Mouse (Mus musculus) midbrain, embryonic 16.5 days (tissue): ENCODE measurements around the gene Rap1gap2. TPM values are rescaled to one million over a fixed set of nuclear protein-coding genes. Genes with fewer than 3 reads are reported as not detected.

Experiments used
- ATAC-seq: fragments of 200-750 bp; cut with Nextera tagmentation; 2 replicates; pipeline ENCODE4 v1.8.0; 2017; ENCODE audit warnings: moderate TSS enrichment
- H3K27ac ChIP-seq: fragments of 300-500 bp; sonication (generic); 2 replicates; pipeline ENCODE4 v1.5.1; 2014; ENCODE audit warnings: mild to moderate bottlenecking, low read length, mixed read lengths
- H3K27me3 ChIP-seq: fragments of 300-500 bp; sonication (generic); 2 replicates; pipeline ENCODE4 v1.6.1; 2014; ENCODE audit warnings: low read depth, low read length, mixed read lengths; ENCODE audit not compliant: control insufficient read depth, insufficient read depth
- H3K36me3 ChIP-seq: fragments of 300-500 bp; sonication (generic); 2 replicates; pipeline ENCODE4 v1.6.1; 2014; ENCODE audit warnings: mild to moderate bottlenecking, low read length, moderate library complexity, mixed read lengths; ENCODE audit not compliant: control insufficient read depth, insufficient read depth
- H3K4me1 ChIP-seq: fragments of 300-500 bp; sonication (generic); 2 replicates; pipeline ENCODE4 v1.6.1; 2014; ENCODE audit warnings: mild to moderate bottlenecking, low read length, mixed read lengths; ENCODE audit not compliant: control insufficient read depth, insufficient read depth
- H3K4me2 ChIP-seq: fragments of 300-500 bp; sonication (generic); 2 replicates; pipeline ENCODE4 v1.6.1; 2014; ENCODE audit warnings: mild to moderate bottlenecking, low read length, mixed read lengths
- H3K4me3 ChIP-seq: fragments of 300-500 bp; sonication (generic); 2 replicates; pipeline ENCODE4 v1.5.1; 2014; ENCODE audit warnings: low read depth, mild to moderate bottlenecking, low read length, moderate library complexity, mixed read lengths
- H3K9ac ChIP-seq: fragments of 300-500 bp; sonication (generic); 2 replicates; pipeline ENCODE4 v1.6.1; 2014; ENCODE audit warnings: low read depth, low read length, mixed read lengths
- H3K9me3 ChIP-seq: fragments of 300-500 bp; sonication (generic); replicated peaks from 2 replicates; pipeline ENCODE4 v1.6.1; 2014; ENCODE audit warnings: mild to moderate bottlenecking, low read length, mixed read lengths; ENCODE audit not compliant: control insufficient read depth, poor library complexity, severe bottlenecking
- WGBS: fragments of 180-500 bp; shearing (Covaris S2); extraction: QIAGEN DNeasy Blood & Tissue Kit; methylation state at CpG from one replicate; pipeline ENCODE4 v1.1.7; 2014; 5-methylcytosine and 5-hydroxymethylcytosine counted together
- polyA plus RNA-seq: library from polyadenylated mRNA; unstranded; fragments of >200 nt; fragmentation: Nextera tagmentation; extraction: Ambion mirVana; gene quantifications from 2 replicates; pipeline ENCODE4 v1.2.1, GENCODE M21; 2015

The Rap1gap2 gene
- polyA plus RNA-seq, 1 experiment from 2014 or later = 17.1 TPM

DNA sequence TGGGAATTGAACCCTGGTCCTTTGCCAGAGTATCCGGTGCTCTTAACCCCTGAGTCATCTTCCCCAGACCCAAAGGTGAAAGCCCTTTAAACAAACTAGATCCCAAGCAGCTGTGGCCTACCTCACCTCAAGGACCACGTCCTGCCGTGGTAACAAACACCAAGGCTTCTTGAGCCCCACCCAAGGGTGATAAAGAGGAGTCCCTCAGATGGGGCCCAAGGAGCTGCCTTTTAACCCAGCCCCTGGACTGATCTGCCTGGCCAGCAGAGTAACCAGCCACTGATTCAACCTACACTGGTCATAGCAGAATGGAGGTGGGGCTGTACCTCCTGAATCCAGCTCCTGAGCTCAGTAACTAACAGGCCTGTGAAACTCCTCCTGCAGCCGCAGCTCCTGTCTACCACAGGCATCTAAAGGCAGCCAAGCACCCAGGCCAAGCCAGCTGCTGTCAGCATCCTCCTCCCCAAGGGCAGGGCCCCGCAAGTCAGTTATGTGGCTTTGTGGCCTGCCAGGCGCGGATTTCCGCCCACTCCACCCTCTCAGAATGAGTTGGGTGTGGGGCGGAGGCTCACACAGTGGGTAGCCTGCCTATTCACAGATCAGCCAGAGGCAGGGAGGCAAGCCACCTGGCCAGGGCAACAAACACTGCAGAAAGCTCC is 54.9 kb downstream of the Rap1gap2 start:
- no peak for ATAC-seq
- Histone ChIP-seq H3K4me1 (peaks cover 21% of the 10 kb centered on the region), H3K36me3 (no peaks in the 10 kb centered on the region), H3K4me2 (no peak overlapping the region), H3K9me3 (no peaks in the 10 kb centered on the region), H3K4me3 (no peak overlapping the region), H3K9ac (peak overlapping the region; percentile 24; the same call in 1 of the 2 replicates), H3K27me3 (no peaks in the 10 kb centered on the region), H3K27ac (peak overlapping the region; percentile 86)
- 36% methylated on average over 9 of the region's 9 CpGs for WGBS

DNA sequence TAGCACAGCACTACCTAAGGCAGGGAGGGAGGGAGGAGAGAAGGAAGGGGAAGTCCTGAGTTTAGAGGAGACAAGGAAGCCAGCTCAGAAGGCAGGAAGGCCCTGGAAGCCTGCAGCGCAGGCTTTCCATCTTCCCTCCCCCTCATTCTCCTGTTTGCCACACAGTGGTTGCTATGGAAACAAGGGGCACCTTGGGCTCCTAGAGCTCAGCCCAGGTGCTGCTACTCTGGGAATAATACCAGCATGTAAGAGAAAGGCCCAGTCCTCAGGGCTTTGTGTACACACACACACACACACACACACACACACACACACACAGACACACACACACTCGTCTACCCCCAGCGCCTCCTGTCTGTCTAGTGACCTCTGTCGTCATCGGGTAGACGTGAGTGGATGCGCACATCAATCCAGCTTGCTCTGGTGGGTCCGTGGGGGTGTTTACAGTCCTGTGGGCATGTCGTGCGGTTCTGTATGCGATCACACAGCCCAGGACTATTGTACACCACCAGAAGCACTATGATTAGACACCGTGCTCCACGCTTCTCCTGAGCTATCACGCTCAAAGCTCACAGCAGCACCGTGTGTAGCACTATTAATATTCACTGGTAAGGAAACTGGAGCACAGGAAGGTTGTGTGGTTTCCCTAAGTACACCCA is 55.9 kb downstream of the Rap1gap2 start:
- Histone ChIP-seq H3K9me3 (no peaks in the 10 kb centered on the region), H3K4me1 (peaks cover 21% of the 10 kb centered on the region), H3K36me3 (no peaks in the 10 kb centered on the region), H3K4me3 (no peak overlapping the region), H3K4me2 (peak overlapping the region; percentile 25; the same call in 1 of the 2 replicates), H3K9ac (peak overlapping the region; percentile 41; the same call in 1 of the 2 replicates), H3K27me3 (no peaks in the 10 kb centered on the region), H3K27ac (peak overlapping the region; percentile 86)
- peak; percentile 88 for ATAC-seq
- WGBS = 30% methylated on average over 15 of the region's 15 CpGs

DNA sequence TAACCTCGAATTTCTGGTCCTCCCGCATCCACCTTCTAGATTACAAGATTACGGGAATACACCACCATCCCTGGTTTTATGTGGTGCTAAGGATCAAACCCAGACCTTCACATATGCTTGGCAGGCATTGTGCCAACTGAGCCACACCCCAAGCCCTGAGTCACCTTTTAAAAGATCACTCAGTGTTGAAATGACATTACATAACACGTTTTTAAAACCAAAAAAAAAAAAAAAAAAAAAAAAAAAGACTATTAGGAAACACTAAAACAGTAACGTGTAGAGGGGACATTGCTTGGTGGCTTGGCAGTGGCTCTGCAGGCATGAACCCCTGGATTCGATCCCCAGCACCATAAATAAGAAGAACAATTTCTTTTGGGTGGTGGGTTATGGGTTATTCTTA is 59.1 kb downstream of the Rap1gap2 start:
- no peak for ATAC-seq
- WGBS = 76% methylated on average over 6 of the region's 6 CpGs
- no peak overlapping the region for H3K9ac ChIP-seq
- H3K4me2 ChIP-seq = no peak overlapping the region
- peaks cover 34% of the 10 kb centered on the region for H3K4me1 ChIP-seq
- no peak overlapping the region for H3K4me3 ChIP-seq
- H3K27me3 ChIP-seq = no peaks in the 10 kb centered on the region
- no peaks in the 10 kb centered on the region for H3K36me3 ChIP-seq
- no peak overlapping the region for H3K27ac ChIP-seq
- H3K9me3 ChIP-seq = no peaks in the 10 kb centered on the region

GRCm38 (mm10) chr11:74550615-74551102 is 60.1 kb downstream of the Rap1gap2 start:
- no peaks in the 10 kb centered on the region for H3K27me3 ChIP-seq
- no peaks in the 10 kb centered on the region for H3K36me3 ChIP-seq
- 70% methylated on average over 5 of the region's 5 CpGs for WGBS
- H3K4me2 ChIP-seq = no peak overlapping the region
- H3K9ac ChIP-seq = no peak overlapping the region
- no peak overlapping the region for H3K27ac ChIP-seq
- no peaks in the 10 kb centered on the region for H3K9me3 ChIP-seq
- ATAC-seq = no peak
- H3K4me1 ChIP-seq = peaks cover 29% of the 10 kb centered on the region
- no peak overlapping the region for H3K4me3 ChIP-seq

GRCm38 (mm10) chr11:74548781-74549382 is 61.8 kb downstream of the Rap1gap2 start:
- WGBS = 3% methylated on average over 7 of the region's 7 CpGs

DNA sequence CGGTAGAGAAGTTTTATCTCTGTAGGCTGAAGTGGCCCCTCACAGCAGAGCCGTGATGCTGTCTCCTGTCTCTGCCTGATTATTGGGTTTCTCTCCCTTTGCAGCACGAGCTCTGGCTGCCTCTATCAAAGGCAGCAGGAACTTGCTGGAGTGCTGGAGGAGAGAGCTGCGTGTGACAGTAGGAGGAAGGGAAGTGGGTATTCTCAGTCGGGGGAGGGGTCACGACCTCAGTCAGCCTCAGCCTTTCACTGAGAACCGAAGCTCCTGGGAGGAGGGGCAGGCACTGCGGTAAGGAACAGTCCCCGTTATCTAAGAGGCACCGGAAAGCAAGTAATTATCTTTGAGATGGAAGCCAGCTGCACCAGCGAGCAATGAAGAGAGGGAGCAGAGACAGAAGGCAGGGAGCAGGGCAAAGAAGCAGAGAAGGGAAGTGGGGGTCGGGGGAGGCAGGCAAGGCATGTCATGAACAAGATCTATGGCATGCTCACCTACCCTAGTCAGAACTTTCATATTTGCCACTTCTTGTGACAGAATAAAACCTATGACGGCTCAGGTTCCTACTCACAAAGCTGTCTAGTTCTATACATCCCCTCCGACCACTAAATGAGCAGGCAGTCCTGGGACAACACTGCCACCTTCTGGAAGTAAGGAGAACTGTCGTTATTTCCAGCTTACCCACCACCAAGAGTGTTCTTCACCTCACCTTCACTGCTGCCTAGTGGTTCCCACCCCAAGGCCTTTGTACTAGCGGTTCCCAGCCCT is 63.6 kb downstream of the Rap1gap2 start:
- ATAC-seq = peak; percentile 81
- Histone ChIP-seq H3K4me2 (peak overlapping the region; percentile 54), H3K4me3 (peak overlapping the region; percentile 23), H3K36me3 (no peaks in the 10 kb centered on the region), H3K27ac (peak overlapping the region; percentile 62), H3K9me3 (no peaks in the 10 kb centered on the region), H3K27me3 (no peaks in the 10 kb centered on the region), H3K9ac (no peak overlapping the region), H3K4me1 (peaks cover 13% of the 10 kb centered on the region)
- WGBS = 4% methylated on average over 16 of the region's 16 CpGs

More at GRCm38 (mm10) chr11:74548781-74549382, 61.8 kb downstream of the Rap1gap2 start:
- Histone ChIP-seq H3K4me3 (no peak overlapping the region), H3K36me3 (no peaks in the 10 kb centered on the region), H3K9me3 (no peaks in the 10 kb centered on the region), H3K4me2 (no peak overlapping the region), H3K4me1 (peaks cover 13% of the 10 kb centered on the region), H3K27ac (no peak overlapping the region), H3K9ac (no peak overlapping the region; the same call in 1 of the 2 replicates), H3K27me3 (no peaks in the 10 kb centered on the region)
- no peak; the same call in 1 of the 2 replicates for ATAC-seq

DNA sequence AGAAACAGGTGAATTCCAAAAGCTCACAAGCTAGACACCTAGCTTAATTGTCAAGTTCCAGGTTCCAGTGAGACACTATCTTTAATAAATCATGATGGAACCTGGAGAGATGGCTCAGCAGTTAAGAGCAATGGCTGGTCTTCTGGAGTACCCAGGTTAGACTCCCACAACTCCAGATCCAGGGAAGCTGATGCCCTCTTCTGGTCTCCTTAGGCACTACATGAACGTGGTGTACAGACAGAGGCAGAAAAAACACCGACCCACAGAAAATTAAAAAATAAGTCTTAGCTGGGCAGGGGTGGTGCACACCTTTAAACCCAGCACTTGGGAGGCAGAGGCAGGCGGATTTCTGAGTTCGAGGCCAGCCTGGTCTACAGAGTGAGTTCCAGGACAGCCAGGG is 64.5 kb downstream of the Rap1gap2 start:
- Histone ChIP-seq H3K9me3 (no peaks in the 10 kb centered on the region), H3K4me1 (peaks cover 13% of the 10 kb centered on the region), H3K4me3 (no peak overlapping the region), H3K9ac (no peak overlapping the region), H3K4me2 (no peak overlapping the region), H3K27me3 (no peaks in the 10 kb centered on the region), H3K36me3 (no peaks in the 10 kb centered on the region), H3K27ac (no peak overlapping the region)
- ATAC-seq = no peak
- 44% methylated on average over 4 of the region's 4 CpGs for WGBS

GRCm38 (mm10) chr11:74545560-74545959 is 65.2 kb downstream of the Rap1gap2 start:
- WGBS = 91% methylated on average over 2 of the region's 2 CpGs
- Histone ChIP-seq H3K36me3 (no peaks in the 10 kb centered on the region), H3K27ac (no peak overlapping the region), H3K9ac (no peak overlapping the region), H3K4me3 (no peak overlapping the region), H3K4me1 (peaks cover 13% of the 10 kb centered on the region), H3K9me3 (no peaks in the 10 kb centered on the region), H3K27me3 (no peaks in the 10 kb centered on the region), H3K4me2 (no peak overlapping the region)
- ATAC-seq = no peak
